Mouse (Mus musculus) embryonic facial prominence, embryonic 12.5 days (tissue): Measurements from ENCODE around the gene Fam19a1. TPM values are rescaled to one million over a fixed set of nuclear protein-coding genes. Genes with fewer than 3 reads are reported as not detected.

Experiments
- ATAC-seq: fragments of 200-750 bp; cut with Nextera tagmentation; 2 replicates; pipeline ENCODE4 v1.8.0; 2017; ENCODE audit not compliant: insufficient number of reproducible peaks, insufficient read depth, low FRiP score, low TSS enrichment
- H3K27ac ChIP-seq: fragments of 300-500 bp; sonication (generic); 2 replicates; pipeline ENCODE4 v1.5.1; 2016; ENCODE audit warnings: mild to moderate bottlenecking
- H3K27me3 ChIP-seq: fragments of 300-500 bp; sonication (generic); 2 replicates; pipeline ENCODE4 v1.6.1; 2016; ENCODE audit warnings: mild to moderate bottlenecking, moderate library complexity
- H3K36me3 ChIP-seq: fragments of 300-500 bp; sonication (generic); 2 replicates; pipeline ENCODE4 v1.6.1; 2016; ENCODE audit warnings: mild to moderate bottlenecking
- H3K4me1 ChIP-seq: fragments of 300-500 bp; sonication (generic); 2 replicates; pipeline ENCODE4 v1.6.1; 2016
- H3K4me2 ChIP-seq: fragments of 300-500 bp; sonication (generic); replicated peaks from 2 replicates; pipeline ENCODE4 v1.6.1; 2016; ENCODE audit warnings: mild to moderate bottlenecking, moderate library complexity
- H3K4me3 ChIP-seq: fragments of 300-500 bp; sonication (generic); 2 replicates; pipeline ENCODE4 v1.5.1; 2016; ENCODE audit warnings: mild to moderate bottlenecking
- H3K9ac ChIP-seq: fragments of 300-500 bp; sonication (generic); 2 replicates; pipeline ENCODE4 v1.6.1; 2016; ENCODE audit warnings: mild to moderate bottlenecking, moderate library complexity
- H3K9me3 ChIP-seq: fragments of 300-500 bp; sonication (generic); 2 replicates; pipeline ENCODE4 v1.6.1; 2016; ENCODE audit warnings: mild to moderate bottlenecking, moderate library complexity
- WGBS: fragments of 180-500 bp; shearing (Covaris S2); methylation state at CpG from one replicate; pipeline ENCODE4 v1.1.7; 2016; 5-methylcytosine and 5-hydroxymethylcytosine counted together
- polyA plus RNA-seq: library from polyadenylated mRNA; unstranded; fragments of >200 nt; fragmentation: Nextera tagmentation; extraction: Ambion mirVana; gene quantifications from 2 replicates; pipeline ENCODE4 v1.2.1, GENCODE M21; 2016

Gene Fam19a1
- polyA plus RNA-seq, 1 experiment from 2014 or later: 3.1 TPM

DNA sequence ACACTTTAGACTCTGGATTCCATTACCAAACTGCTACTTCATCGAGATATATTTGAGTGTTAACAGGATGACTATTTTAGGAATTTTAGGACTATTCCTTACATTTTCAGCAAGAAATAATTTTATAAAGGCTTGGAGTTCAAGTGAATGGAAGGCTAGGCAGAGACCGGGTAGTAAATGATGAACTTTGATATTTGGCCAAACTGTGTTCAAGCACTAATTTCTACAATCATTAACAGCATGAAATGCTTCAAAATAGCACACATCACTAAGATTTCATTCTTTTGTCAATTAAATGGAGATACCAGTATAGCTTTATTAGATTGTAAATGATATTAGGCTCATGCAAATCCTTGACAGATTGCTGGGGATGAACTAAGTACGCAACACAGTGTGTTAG lies 329.0 kb downstream of the Fam19a1 start:
- no peaks in the 10 kb centered on the region for H3K4me1 ChIP-seq
- H3K9me3 ChIP-seq: no peaks in the 10 kb centered on the region
- 93% methylated on average over 3 of the region's 3 CpGs for WGBS
- H3K4me3 ChIP-seq: no peak overlapping the region
- ATAC-seq: no peak
- H3K27me3 ChIP-seq: no peaks in the 10 kb centered on the region
- no peak overlapping the region for H3K4me2 ChIP-seq
- no peak overlapping the region for H3K9ac ChIP-seq
- no peaks in the 10 kb centered on the region for H3K36me3 ChIP-seq
- no peak overlapping the region for H3K27ac ChIP-seq

DNA sequence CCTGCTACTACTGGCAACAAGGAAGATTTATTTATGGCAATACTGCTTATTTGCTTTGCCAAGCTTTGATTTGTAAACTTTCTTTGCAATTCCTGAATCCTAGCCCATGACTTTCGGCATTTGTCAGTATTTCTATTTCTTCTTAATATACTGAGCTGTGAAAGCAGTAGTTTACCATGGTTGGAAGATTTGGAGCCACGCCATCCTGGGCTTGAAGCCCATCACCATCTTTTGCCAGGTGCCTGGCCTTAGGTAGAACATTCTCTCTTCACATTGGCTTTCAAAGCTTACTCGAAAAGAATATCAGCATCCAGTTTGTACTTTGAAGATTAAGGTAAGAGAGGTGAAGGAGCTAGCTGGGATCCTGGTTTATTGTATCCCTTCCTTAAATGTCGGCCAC lies 334.5 kb downstream of the Fam19a1 start:
- Histone ChIP-seq H3K4me2 (no peak overlapping the region), H3K4me3 (no peak overlapping the region), H3K9ac (no peak overlapping the region), H3K27ac (no peak overlapping the region), H3K4me1 (no peaks in the 10 kb centered on the region), H3K36me3 (no peaks in the 10 kb centered on the region), H3K27me3 (no peaks in the 10 kb centered on the region), H3K9me3 (no peaks in the 10 kb centered on the region)
- no peak for ATAC-seq
- 89% methylated on average over 4 of the region's 4 CpGs for WGBS

DNA sequence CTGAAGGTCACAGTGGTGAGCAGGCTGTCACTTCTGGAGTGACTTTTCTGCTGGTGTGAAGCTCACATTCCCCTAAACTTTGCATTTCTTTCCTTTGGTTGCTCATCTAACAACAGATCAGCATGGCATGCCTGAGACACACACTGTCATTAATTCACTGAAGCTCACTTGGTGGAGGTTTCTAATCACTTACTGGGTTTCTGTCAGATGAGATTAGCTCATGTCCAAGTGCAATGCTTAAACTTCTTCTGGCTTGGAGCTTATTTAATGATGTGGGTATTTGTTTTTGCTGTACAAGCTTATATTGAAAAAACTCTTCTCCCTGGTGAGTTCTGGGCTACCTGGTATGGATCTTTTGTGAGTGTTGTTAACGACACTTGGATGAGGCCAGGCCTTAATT lies 343.3 kb downstream of the Fam19a1 start:
- H3K4me3 ChIP-seq: no peak overlapping the region
- H3K36me3 ChIP-seq: no peaks in the 10 kb centered on the region
- no peaks in the 10 kb centered on the region for H3K9me3 ChIP-seq
- no peaks in the 10 kb centered on the region for H3K27me3 ChIP-seq
- no peaks in the 10 kb centered on the region for H3K4me1 ChIP-seq
- H3K9ac ChIP-seq: no peak overlapping the region
- ATAC-seq: no peak
- 56% methylated on average over 1 of the region's 1 CpGs for whole genome bisulfite sequencing
- H3K27ac ChIP-seq: no peak overlapping the region
- H3K4me2 ChIP-seq: no peak overlapping the region

- H3K4me1 ChIP-seq: no peaks in the 10 kb centered on the region
- H3K4me2 ChIP-seq: no peak overlapping the region
- ATAC-seq: no peak
- no peaks in the 10 kb centered on the region for H3K9me3 ChIP-seq
- H3K9ac ChIP-seq: no peak overlapping the region
- WGBS: 55% methylated on average over 6 of the region's 6 CpGs
- H3K27ac ChIP-seq: no peak overlapping the region
- no peak overlapping the region for H3K4me3 ChIP-seq
- no peaks in the 10 kb centered on the region for H3K27me3 ChIP-seq
- no peaks in the 10 kb centered on the region for H3K36me3 ChIP-seq
Observed at GRCm38 (mm10) chr6:96457590-96458259, 344.8 kb downstream of the Fam19a1 start.

DNA sequence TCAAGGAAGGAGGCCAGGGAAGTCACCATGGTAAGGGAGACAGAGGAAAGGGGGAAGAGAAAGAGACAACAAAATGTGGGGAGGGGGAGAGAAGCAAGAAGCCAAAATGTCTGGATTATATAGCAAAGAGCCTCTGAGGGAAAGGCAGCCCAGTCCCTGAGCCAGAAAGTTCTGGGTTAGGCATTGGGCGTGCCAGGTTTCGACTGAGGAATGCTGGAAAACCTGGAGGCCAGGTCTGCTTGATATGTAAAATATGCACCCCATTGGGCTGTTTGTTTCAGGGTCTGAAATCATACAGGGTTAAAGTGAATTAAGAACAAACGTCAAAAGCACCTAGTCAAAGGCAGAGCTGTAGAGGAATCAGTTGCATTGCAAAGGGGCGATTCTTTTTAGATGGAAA lies 346.1 kb downstream of the Fam19a1 start:
- 63% methylated on average over 4 of the region's 4 CpGs for WGBS
- no peak overlapping the region for H3K27ac ChIP-seq
- H3K36me3 ChIP-seq: no peaks in the 10 kb centered on the region
- ATAC-seq: no peak
- H3K4me2 ChIP-seq: no peak overlapping the region
- H3K9me3 ChIP-seq: no peaks in the 10 kb centered on the region
- H3K4me1 ChIP-seq: no peaks in the 10 kb centered on the region
- no peaks in the 10 kb centered on the region for H3K27me3 ChIP-seq
- H3K4me3 ChIP-seq: no peak overlapping the region
- H3K9ac ChIP-seq: no peak overlapping the region

DNA sequence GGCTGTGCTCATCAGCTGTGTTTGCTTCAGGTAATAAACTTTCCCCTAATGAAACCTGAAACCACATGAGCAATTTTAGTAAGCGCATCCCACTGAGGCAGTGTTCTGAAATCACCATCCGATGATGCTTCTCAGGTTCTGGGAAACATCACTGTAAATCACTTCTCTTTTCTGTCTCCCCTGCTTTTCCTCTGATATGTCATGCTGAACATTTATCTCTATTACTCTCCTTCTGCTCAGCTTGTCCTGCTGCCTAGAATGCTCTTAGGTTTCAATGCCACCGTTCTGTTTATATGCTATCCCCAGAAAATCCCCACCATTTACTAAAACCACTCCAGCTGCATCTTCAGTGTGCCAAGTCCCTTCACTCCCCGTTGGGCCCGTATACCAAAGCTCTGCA lies 386.5 kb downstream of the Fam19a1 start:
- no peaks in the 10 kb centered on the region for H3K9me3 ChIP-seq
- 68% methylated on average over 5 of the region's 5 CpGs for WGBS
- no peaks in the 10 kb centered on the region for H3K36me3 ChIP-seq
- no peak overlapping the region for H3K9ac ChIP-seq
- H3K27ac ChIP-seq: no peak overlapping the region
- ATAC-seq: no peak
- H3K4me1 ChIP-seq: no peaks in the 10 kb centered on the region
- H3K4me3 ChIP-seq: no peak overlapping the region
- H3K27me3 ChIP-seq: no peaks in the 10 kb centered on the region
- no peak overlapping the region for H3K4me2 ChIP-seq

GRCm38 (mm10) chr6:96541600-96541999 lies 428.6 kb downstream of the Fam19a1 start:
- H3K27me3 ChIP-seq: no peaks in the 10 kb centered on the region
- no peaks in the 10 kb centered on the region for H3K36me3 ChIP-seq
- no peak overlapping the region for H3K27ac ChIP-seq
- no peaks in the 10 kb centered on the region for H3K4me1 ChIP-seq
- 83% methylated on average over 2 of the region's 2 CpGs for WGBS
- H3K4me3 ChIP-seq: no peak overlapping the region
- no peaks in the 10 kb centered on the region for H3K9me3 ChIP-seq
- no peak for ATAC-seq
- H3K4me2 ChIP-seq: no peak overlapping the region
- no peak overlapping the region for H3K9ac ChIP-seq

- no peaks in the 10 kb centered on the region for H3K4me1 ChIP-seq
- H3K27ac ChIP-seq: no peak overlapping the region
- H3K4me3 ChIP-seq: no peak overlapping the region
- no peaks in the 10 kb centered on the region for H3K9me3 ChIP-seq
- 13% methylated on average over 3 of the region's 3 CpGs for WGBS
- ATAC-seq: no peak
- H3K4me2 ChIP-seq: no peak overlapping the region
- no peaks in the 10 kb centered on the region for H3K36me3 ChIP-seq
- H3K9ac ChIP-seq: no peak overlapping the region
- no peaks in the 10 kb centered on the region for H3K27me3 ChIP-seq
Observed at GRCm38 (mm10) chr6:96544832-96545231, 431.9 kb downstream of the Fam19a1 start.

DNA sequence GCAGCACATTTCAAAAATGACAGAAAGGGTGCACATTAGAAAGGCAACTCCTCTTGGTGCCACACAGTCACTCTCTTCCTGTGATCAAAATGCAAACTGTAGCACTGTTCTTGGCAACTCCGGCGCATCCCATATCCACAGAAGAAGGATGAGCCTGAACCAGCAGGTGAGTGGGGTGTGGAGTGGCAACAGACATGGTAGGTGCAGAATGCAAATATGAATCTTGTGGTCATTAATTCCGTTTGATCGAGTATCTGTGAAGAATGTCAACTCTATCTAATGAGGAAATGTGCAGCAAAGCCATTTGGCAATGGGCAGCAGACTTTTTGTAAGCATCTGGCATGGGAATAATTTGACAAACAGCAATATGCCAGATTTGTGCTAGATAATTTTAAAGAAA lies 437.5 kb downstream of the Fam19a1 start:
- no peak overlapping the region for H3K4me2 ChIP-seq
- no peaks in the 10 kb centered on the region for H3K36me3 ChIP-seq

DNA sequence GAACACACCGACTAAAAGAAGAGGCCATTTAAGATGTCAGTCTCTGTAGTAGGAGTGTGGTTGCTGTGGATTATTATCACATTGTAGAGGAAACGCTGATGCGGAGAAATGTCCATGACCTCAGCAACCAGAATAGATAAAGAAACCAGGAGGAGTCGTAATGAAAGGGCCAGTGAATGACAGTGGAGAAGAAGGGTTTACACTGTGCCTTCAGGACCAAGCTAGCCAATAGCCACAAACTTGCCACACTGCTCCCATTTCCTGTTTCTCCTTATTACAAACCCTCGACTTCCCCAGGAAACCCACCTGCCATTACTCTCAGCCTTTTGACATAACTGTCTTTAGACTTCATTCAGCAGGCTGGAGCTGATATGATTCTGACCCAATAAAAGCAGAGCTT lies 465.7 kb downstream of the Fam19a1 start:
- WGBS: 80% methylated on average over 5 of the region's 5 CpGs
- Histone ChIP-seq H3K4me2 (no peak overlapping the region), H3K27ac (no peak overlapping the region), H3K27me3 (no peaks in the 10 kb centered on the region), H3K4me3 (no peak overlapping the region), H3K9ac (no peak overlapping the region), H3K36me3 (no peaks in the 10 kb centered on the region), H3K4me1 (no peaks in the 10 kb centered on the region), H3K9me3 (no peaks in the 10 kb centered on the region)
- no peak for ATAC-seq

More for the DNA sequence above, 437.5 kb downstream of the Fam19a1 start:
- H3K4me1 ChIP-seq: no peaks in the 10 kb centered on the region
- H3K27me3 ChIP-seq: no peaks in the 10 kb centered on the region
- WGBS: 84% methylated on average over 4 of the region's 4 CpGs
- no peak for ATAC-seq
- no peaks in the 10 kb centered on the region for H3K9me3 ChIP-seq
- H3K4me3 ChIP-seq: no peak overlapping the region
- H3K9ac ChIP-seq: no peak overlapping the region
- no peak overlapping the region for H3K27ac ChIP-seq

DNA sequence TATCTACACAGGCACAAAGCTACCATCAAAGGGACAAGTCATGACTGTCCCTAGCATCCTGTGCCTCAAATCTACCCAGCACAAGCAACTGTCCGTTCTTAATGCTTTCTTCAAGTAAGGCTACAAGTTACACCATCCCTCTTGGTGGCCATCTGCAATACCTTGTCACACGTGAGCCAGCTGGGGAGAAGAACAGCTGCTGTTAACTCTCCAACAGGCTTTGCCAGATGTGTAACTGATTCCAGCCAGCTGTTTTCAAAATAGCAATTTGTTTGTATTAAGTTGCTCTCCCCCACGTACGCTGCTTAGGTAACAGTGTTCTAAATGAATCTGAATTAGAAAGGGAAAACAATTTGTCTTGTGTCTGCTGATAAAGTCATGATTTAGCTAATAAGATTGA lies 467.8 kb downstream of the Fam19a1 start:
- no peak overlapping the region for H3K4me3 ChIP-seq
- H3K4me2 ChIP-seq: no peak overlapping the region
- no peak overlapping the region for H3K9ac ChIP-seq
- H3K36me3 ChIP-seq: no peaks in the 10 kb centered on the region
- H3K27ac ChIP-seq: no peak overlapping the region
- 51% methylated on average over 4 of the region's 4 CpGs for WGBS
- H3K4me1 ChIP-seq: no peaks in the 10 kb centered on the region
- no peaks in the 10 kb centered on the region for H3K9me3 ChIP-seq
- H3K27me3 ChIP-seq: no peaks in the 10 kb centered on the region
- ATAC-seq: no peak

DNA sequence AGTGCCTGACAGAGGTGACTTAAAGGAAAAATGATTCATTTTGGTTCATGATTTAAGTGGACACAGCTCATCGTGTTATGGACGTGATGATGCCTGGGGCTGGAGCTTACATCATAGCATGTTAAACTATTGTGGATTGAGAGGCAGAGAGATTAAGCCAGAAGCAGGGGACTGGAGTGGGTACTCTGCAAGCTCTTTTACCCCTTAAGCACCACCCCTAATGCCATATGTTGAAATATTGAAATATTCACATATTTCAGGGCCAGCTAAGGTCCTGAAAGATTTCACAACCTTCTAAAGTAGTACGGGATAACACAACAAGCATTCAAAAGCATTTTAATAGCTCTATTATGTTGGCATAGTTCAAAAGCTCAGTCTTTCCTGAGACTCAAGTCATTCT lies 468.2 kb downstream of the Fam19a1 start:
- Histone ChIP-seq H3K27ac (no peak overlapping the region), H3K9ac (no peak overlapping the region), H3K27me3 (no peaks in the 10 kb centered on the region), H3K4me1 (no peaks in the 10 kb centered on the region), H3K9me3 (no peaks in the 10 kb centered on the region), H3K4me2 (no peak overlapping the region), H3K4me3 (no peak overlapping the region), H3K36me3 (no peaks in the 10 kb centered on the region)
- no peak for ATAC-seq
- 75% methylated on average over 3 of the region's 3 CpGs for WGBS

DNA sequence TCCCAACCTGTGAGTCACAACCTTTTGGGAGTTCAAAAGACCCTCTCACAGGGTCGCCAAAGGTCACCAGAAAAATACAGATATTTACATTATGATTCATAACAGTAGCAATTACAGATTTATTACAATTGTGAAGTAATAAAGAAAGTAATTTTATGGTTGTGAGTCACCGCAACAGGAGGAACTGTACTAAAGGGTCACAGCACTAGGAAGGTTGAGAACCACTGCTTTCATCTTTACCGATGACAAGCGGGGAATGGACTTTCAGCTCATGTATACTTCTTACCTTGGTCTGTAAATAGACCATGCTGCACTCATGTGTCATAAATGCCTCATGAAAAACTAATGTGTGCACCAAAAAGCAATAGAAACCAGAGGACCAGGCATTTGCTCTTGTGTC lies 474.5 kb downstream of the Fam19a1 start:
- Histone ChIP-seq H3K27ac (no peak overlapping the region), H3K36me3 (no peaks in the 10 kb centered on the region), H3K4me3 (no peak overlapping the region), H3K4me1 (no peaks in the 10 kb centered on the region), H3K4me2 (no peak overlapping the region), H3K9ac (no peak overlapping the region), H3K9me3 (no peaks in the 10 kb centered on the region), H3K27me3 (no peaks in the 10 kb centered on the region)
- 89% methylated on average over 4 of the region's 4 CpGs for WGBS
- ATAC-seq: no peak
